Mouse (Mus musculus) neural tube, embryonic 11.5 days (tissue): ENCODE data around the gene Egln1. TPM values are rescaled to one million over a fixed set of nuclear protein-coding genes. Genes with fewer than 3 reads are reported as not detected.

Source experiments
- ATAC-seq: fragments of 200-750 bp; cut with Nextera tagmentation; 2 replicates; pipeline ENCODE4 v1.8.0; 2017; ENCODE audit warnings: moderate number of reproducible peaks, mild to moderate bottlenecking, moderate TSS enrichment, moderate library complexity; ENCODE audit not compliant: insufficient read depth, low FRiP score, low TSS enrichment
- DNase-seq: peaks from one replicate; pipeline ENCODE4 v3.0.0-alpha.2; 2015; ENCODE audit warnings: low spot score
- H3K27ac ChIP-seq: fragments of 300-500 bp; sonication (generic); 2 replicates; pipeline ENCODE4 v1.5.1; 2014; ENCODE audit warnings: low read depth, mild to moderate bottlenecking, low read length
- H3K27me3 ChIP-seq: fragments of 300-500 bp; sonication (generic); 2 replicates; pipeline ENCODE4 v1.6.1; 2014; ENCODE audit warnings: mild to moderate bottlenecking, low read length, mixed read lengths; ENCODE audit not compliant: control insufficient read depth, insufficient read depth
- H3K36me3 ChIP-seq: fragments of 300-500 bp; sonication (generic); 2 replicates; pipeline ENCODE4 v1.6.1; 2014; ENCODE audit warnings: mild to moderate bottlenecking, low read length, moderate library complexity, mixed read lengths; ENCODE audit not compliant: control insufficient read depth, insufficient read depth
- H3K4me1 ChIP-seq: fragments of 300-500 bp; sonication (generic); 2 replicates; pipeline ENCODE4 v1.6.1; 2014; ENCODE audit warnings: low read length, mixed read lengths; ENCODE audit not compliant: control insufficient read depth, insufficient read depth
- H3K4me2 ChIP-seq: fragments of 300-500 bp; sonication (generic); 2 replicates; pipeline ENCODE4 v1.6.1; 2014; ENCODE audit warnings: low read depth, mild to moderate bottlenecking, moderate library complexity
- H3K4me3 ChIP-seq: fragments of 300-500 bp; sonication (generic); 2 replicates; pipeline ENCODE4 v1.5.1; 2014; ENCODE audit warnings: low read depth, low read length
- H3K9ac ChIP-seq: fragments of 300-500 bp; sonication (generic); 2 replicates; pipeline ENCODE4 v1.6.1; 2014; ENCODE audit warnings: mild to moderate bottlenecking, low read length
- H3K9me3 ChIP-seq: fragments of 300-500 bp; sonication (generic); 2 replicates; pipeline ENCODE4 v1.6.1; 2016; ENCODE audit warnings: low read length; ENCODE audit not compliant: control insufficient read depth
- WGBS: fragments of 180-500 bp; shearing (Covaris S2); extraction: QIAGEN DNeasy Blood & Tissue Kit; methylation state at CpG from one replicate; pipeline ENCODE4 v1.1.7; 2014; 5-methylcytosine and 5-hydroxymethylcytosine counted together
- polyA plus RNA-seq: library from polyadenylated mRNA; unstranded; fragments of >200 nt; fragmentation: Nextera tagmentation; extraction: Ambion mirVana; gene quantifications from 2 replicates; pipeline ENCODE4 v1.2.1, GENCODE M21; 2014

Egln1 gene
- polyA plus RNA-seq, 1 experiment from 2014 or later, result 19.5 TPM

DNA sequence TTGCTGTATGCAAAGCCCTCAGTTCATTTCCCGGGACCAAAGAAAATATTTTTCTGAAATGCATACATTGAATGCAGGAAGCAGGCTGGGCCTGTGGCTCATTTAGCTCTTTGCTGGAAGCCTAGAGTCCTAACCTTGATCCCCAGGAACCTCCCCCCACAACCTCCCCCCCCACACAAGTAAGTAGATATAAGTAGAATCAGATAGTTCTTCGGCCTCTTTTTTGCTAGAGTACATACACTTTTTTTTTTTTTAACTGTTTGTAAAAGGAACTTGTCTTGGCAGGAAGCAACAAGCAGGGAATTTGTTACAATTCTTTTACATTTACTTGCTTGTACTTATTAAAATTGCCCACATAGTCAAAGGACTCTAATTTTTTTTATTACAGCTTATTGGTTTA is 1.7 kb upstream of the Egln1 start:
- Histone ChIP-seq H3K36me3 (no peaks in the 10 kb centered on the region), H3K9ac (peak overlapping the region; percentile 39; the same call in 1 of the 2 replicates), H3K4me2 (peak overlapping the region; percentile 80), H3K27me3 (no peaks in the 10 kb centered on the region), H3K4me1 (peaks cover 21% of the 10 kb centered on the region), H3K4me3 (peak overlapping the region; percentile 71; the same call in 1 of the 2 replicates), H3K27ac (no peak overlapping the region), H3K9me3 (no peaks in the 10 kb centered on the region)
- no peak for DNase-seq
- ATAC-seq, result no peak
- WGBS, result 83% methylated on average over 2 of the region's 2 CpGs

GRCm38 (mm10) chr8:124950069-124950456 is 939 bp upstream of the Egln1 start:
- Histone ChIP-seq H3K4me2 (peak overlapping the region; percentile 80), H3K27me3 (no peaks in the 10 kb centered on the region), H3K4me1 (peaks cover 24% of the 10 kb centered on the region), H3K27ac (peak overlapping the region; percentile 97), H3K36me3 (no peaks in the 10 kb centered on the region), H3K9ac (peak overlapping the region; percentile 94), H3K9me3 (no peaks in the 10 kb centered on the region), H3K4me3 (peak overlapping the region; percentile 71)
- ATAC-seq, result no peak
- WGBS, result 32% methylated on average over 10 of the region's 10 CpGs
- DNase-seq, result peak; percentile 34

GRCm38 (mm10) chr8:124948733-124949111 is 402 bp downstream of the Egln1 start:
- Histone ChIP-seq H3K27ac (peak overlapping the region; percentile 97), H3K4me2 (peak overlapping the region; percentile 80), H3K4me3 (peak overlapping the region; percentile 71), H3K36me3 (no peaks in the 10 kb centered on the region), H3K9me3 (no peaks in the 10 kb centered on the region), H3K4me1 (peaks cover 31% of the 10 kb centered on the region), H3K27me3 (no peaks in the 10 kb centered on the region), H3K9ac (peak overlapping the region; percentile 94)
- DNase-seq (no peak), ATAC-seq (peak; percentile 59; the same call in 1 of the 2 replicates)
- 0% methylated on average over 20 of the region's 62 CpGs for WGBS

- peak overlapping the region; percentile 94 for H3K9ac ChIP-seq
- under 1% methylated on average over 67 of the region's 67 CpGs for WGBS
- peak overlapping the region; percentile 71 for H3K4me3 ChIP-seq
- H3K4me1 ChIP-seq, result peaks cover 31% of the 10 kb centered on the region
- H3K9me3 ChIP-seq, result no peaks in the 10 kb centered on the region
- peak overlapping the region; percentile 97 for H3K27ac ChIP-seq
- no peaks in the 10 kb centered on the region for H3K27me3 ChIP-seq
- peak overlapping the region; percentile 80 for H3K4me2 ChIP-seq
- peak; percentile 68 for DNase-seq
- ATAC-seq, result peak; percentile 56
- no peaks in the 10 kb centered on the region for H3K36me3 ChIP-seq
These were observed 1.0 kb downstream of the Egln1 start for GRCm38 (mm10) chr8:124947865-124948732.

DNA sequence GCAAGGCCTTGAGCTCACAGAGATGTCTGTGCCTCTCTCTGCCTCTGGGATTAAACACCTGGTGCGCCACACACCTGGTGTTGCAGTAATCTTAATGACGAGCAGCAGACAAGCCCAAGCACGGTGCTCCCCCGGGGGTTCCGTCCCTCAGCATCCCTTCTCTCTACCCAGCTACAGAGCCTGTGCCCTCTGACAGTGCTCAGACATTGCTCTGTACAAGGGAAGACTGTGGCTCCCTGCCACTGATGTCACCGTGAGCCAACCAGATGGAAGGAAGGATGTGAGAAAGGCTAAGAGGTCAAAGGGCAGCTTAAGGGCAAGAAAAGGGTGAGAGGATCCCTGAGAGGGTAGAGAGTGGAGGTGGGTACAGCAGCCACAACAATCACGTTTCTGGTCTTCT is 4.7 kb downstream of the Egln1 start:
- Histone ChIP-seq H3K27ac (no peak overlapping the region), H3K9me3 (no peaks in the 10 kb centered on the region), H3K4me2 (no peak overlapping the region), H3K9ac (no peak overlapping the region), H3K36me3 (no peaks in the 10 kb centered on the region), H3K27me3 (no peaks in the 10 kb centered on the region), H3K4me1 (peaks cover 23% of the 10 kb centered on the region), H3K4me3 (no peak overlapping the region)
- DNase-seq, result no peak
- 45% methylated on average over 7 of the region's 7 CpGs for WGBS
- ATAC-seq, result no peak

DNA sequence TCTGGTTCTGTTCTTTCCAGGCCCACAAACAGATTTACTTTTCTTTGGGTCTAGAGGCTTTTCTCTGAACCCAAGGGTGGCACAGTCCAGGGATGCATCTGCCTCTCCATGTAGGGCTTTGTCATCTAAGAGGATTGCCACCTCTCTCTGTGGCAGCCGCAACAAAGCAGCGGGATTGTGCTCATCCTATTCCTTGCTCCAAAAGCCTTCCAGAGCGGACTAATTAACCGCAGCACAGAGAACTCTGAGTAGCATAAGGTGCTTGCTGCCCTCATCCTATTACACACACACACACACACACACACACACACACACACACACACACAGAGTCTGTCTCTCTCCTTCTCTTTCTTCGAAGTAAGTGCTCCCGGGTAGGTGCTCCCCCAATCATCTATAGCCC is 5.3 kb downstream of the Egln1 start:
- Histone ChIP-seq H3K9ac (no peak overlapping the region), H3K4me2 (no peak overlapping the region), H3K27ac (no peak overlapping the region), H3K36me3 (no peaks in the 10 kb centered on the region; the same call in 1 of the 2 replicates), H3K4me1 (peaks cover 23% of the 10 kb centered on the region), H3K9me3 (no peaks in the 10 kb centered on the region), H3K27me3 (no peaks in the 10 kb centered on the region), H3K4me3 (no peak overlapping the region)
- 95% methylated on average over 6 of the region's 6 CpGs for WGBS
- DNase-seq (no peak), ATAC-seq (no peak)

DNA sequence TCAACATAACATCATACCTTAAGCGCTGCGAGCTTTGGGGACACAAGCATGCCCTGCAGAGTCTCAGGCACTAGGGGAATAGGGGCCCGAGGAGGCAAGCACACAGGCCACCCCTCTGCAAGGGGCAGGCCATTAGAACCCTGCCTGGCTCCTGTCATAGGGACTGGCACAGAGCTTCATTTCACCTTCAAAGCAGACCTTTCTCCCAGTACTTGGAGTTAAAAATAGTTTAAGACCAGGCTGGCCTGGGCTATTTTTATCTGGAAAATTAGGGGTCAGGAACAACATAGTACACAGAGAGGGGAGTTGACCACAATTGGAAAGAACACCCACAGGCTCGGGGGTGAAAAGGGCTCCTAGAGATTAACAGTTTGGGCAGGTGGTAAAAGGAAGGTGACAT is 11.8 kb downstream of the Egln1 start:
- Histone ChIP-seq H3K4me3 (no peak overlapping the region), H3K9me3 (no peaks in the 10 kb centered on the region), H3K27ac (no peak overlapping the region), H3K27me3 (no peaks in the 10 kb centered on the region), H3K36me3 (no peaks in the 10 kb centered on the region; the same call in 1 of the 2 replicates), H3K4me2 (no peak overlapping the region), H3K4me1 (no peaks in the 10 kb centered on the region), H3K9ac (no peak overlapping the region)
- WGBS, result 95% methylated on average over 4 of the region's 4 CpGs
- DNase-seq (no peak), ATAC-seq (no peak)

GRCm38 (mm10) chr8:124936699-124937098 is 12.4 kb downstream of the Egln1 start:
- H3K27me3 ChIP-seq, result no peaks in the 10 kb centered on the region
- H3K4me1 ChIP-seq, result no peaks in the 10 kb centered on the region
- no peaks in the 10 kb centered on the region; the same call in 1 of the 2 replicates for H3K36me3 ChIP-seq
- WGBS, result 96% methylated on average over 10 of the region's 10 CpGs
- H3K27ac ChIP-seq, result no peak overlapping the region
- no peak overlapping the region for H3K4me3 ChIP-seq
- DNase-seq, result no peak
- no peak overlapping the region for H3K9ac ChIP-seq
- ATAC-seq, result no peak
- H3K9me3 ChIP-seq, result no peaks in the 10 kb centered on the region
- no peak overlapping the region for H3K4me2 ChIP-seq

DNA sequence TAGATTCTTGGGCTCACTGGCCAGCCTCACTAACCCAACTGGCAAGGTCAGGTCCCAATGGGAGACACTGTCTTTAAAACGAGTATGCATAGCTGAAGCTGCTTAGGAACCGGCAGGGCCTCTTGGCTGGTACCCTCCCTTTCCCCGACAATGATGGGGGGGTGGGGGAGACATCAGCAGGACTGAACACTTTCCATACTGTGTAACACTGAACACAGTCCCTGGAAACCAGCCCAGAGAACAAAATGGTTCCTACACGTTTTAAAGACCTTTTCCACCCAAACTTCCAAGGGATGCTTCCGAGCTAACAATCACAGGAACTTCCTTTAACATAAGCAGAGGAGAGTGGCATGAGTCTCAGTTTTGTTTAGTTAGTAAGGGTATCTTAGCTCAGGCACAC is 14.0 kb downstream of the Egln1 start:
- ATAC-seq (no peak), DNase-seq (no peak)
- Histone ChIP-seq H3K27ac (no peak overlapping the region), H3K4me1 (no peaks in the 10 kb centered on the region), H3K4me2 (no peak overlapping the region), H3K9ac (no peak overlapping the region), H3K9me3 (no peaks in the 10 kb centered on the region), H3K27me3 (no peaks in the 10 kb centered on the region), H3K4me3 (no peak overlapping the region), H3K36me3 (no peaks in the 10 kb centered on the region; the same call in 1 of the 2 replicates)
- WGBS, result 91% methylated on average over 5 of the region's 5 CpGs
